Mouse (Mus musculus) C2C12 (cell line): ENCODE results near the gene Inpp5a. TPM values are rescaled to one million over a fixed set of nuclear protein-coding genes. Genes with fewer than 3 reads are reported as not detected.

Experiments used
- H3K27me3 ChIP-seq: one replicate; pipeline ENCODE4 v1.6.1; 2011; ENCODE audit not compliant: control insufficient read depth, insufficient read depth, insufficient read length
- H3K36me3 ChIP-seq: one replicate; pipeline ENCODE4 v1.6.1; 2011; ENCODE audit not compliant: control insufficient read depth, insufficient read depth
- H3K4me3 ChIP-seq: one replicate; pipeline ENCODE4 v1.5.1; 2011; ENCODE audit warnings: mild to moderate bottlenecking, control low read depth; ENCODE audit not compliant: poor library complexity, insufficient read depth, severe bottlenecking
- H3K79me2 ChIP-seq: one replicate; pipeline ENCODE4 v1.6.1; 2011; ENCODE audit not compliant: control insufficient read depth, insufficient read depth
- H3K79me3 ChIP-seq: one replicate; pipeline ENCODE4 v1.6.1; 2011; ENCODE audit warnings: low read depth, control low read depth
- H3ac ChIP-seq: one replicate; pipeline ENCODE3; 2011; ENCODE audit warnings: low read depth; ENCODE audit not compliant: control insufficient read depth, insufficient read length
- CEBPB ChIP-seq: IDR thresholded peaks from one replicate; pipeline ENCODE4 v1.6.1; 2011; ENCODE audit warnings: low read depth, mild to moderate bottlenecking, control low read depth, moderate library complexity
- CTCF ChIP-seq: IDR thresholded peaks from one replicate; pipeline ENCODE4 v1.5.1; 2011; ENCODE audit not compliant: control insufficient read depth, insufficient read depth, insufficient read length
- FOSL1 ChIP-seq: IDR thresholded peaks from one replicate; pipeline ENCODE4 v1.8.0; 2011; ENCODE audit warnings: mild to moderate bottlenecking, low read length; ENCODE audit not compliant: poor library complexity, insufficient read depth, severe bottlenecking
- MAX ChIP-seq: IDR thresholded peaks from one replicate; pipeline ENCODE4 v1.6.1; 2011; ENCODE audit warnings: mild to moderate bottlenecking, control low read depth
- MYOD1 ChIP-seq: IDR thresholded peaks from one replicate; pipeline ENCODE4 v1.6.1; 2011; ENCODE audit warnings: low read depth; ENCODE audit not compliant: control insufficient read depth, insufficient read length
- MYOG ChIP-seq: IDR thresholded peaks from one replicate; pipeline ENCODE4 v1.6.1; 2011; ENCODE audit not compliant: control insufficient read depth, insufficient read length; ENCODE audit errors: extremely low read depth
- USF1 ChIP-seq: IDR thresholded peaks from one replicate; pipeline ENCODE4 v1.6.1; 2011; ENCODE audit warnings: low read depth, mild to moderate bottlenecking, control low read depth, moderate library complexity
- polyA plus RNA-seq: library from polyadenylated mRNA; unstranded; fragments of >200 nt; fragmentation: generic; extraction: Trizol; gene quantifications from one replicate; pipeline ENCODE4 v1.2.1, GENCODE M21; 2012; ENCODE audit warnings: missing spikeins

Gene Inpp5a
- polyA plus RNA-seq, 1 experiment = 22.7 TPM

GRCm38 (mm10) chr7:139390926-139391325, 2.0 kb downstream of the Inpp5a start:
- Histone ChIP-seq H3K27me3 (no peaks in the 10 kb centered on the region), H3K36me3 (no peaks in the 10 kb centered on the region), H3K4me3 (no peak overlapping the region), H3K79me2 (peaks cover 20% of the 10 kb centered on the region), H3K79me3 (peaks cover 3% of the 10 kb centered on the region), H3ac (no peak overlapping the region)
- TF ChIP-seq MAX (no peak), MYOD1 (no peak), CEBPB (no peak), USF1 (no peak), MYOG (no peak), FOSL1 (no peak), CTCF (no peak)

GRCm38 (mm10) chr7:139391691-139392090, 2.8 kb downstream of the Inpp5a start:
- no peaks in the 10 kb centered on the region for H3K27me3 ChIP-seq
- H3K36me3 ChIP-seq = no peaks in the 10 kb centered on the region
- peaks cover 20% of the 10 kb centered on the region for H3K79me2 ChIP-seq
- H3K4me3 ChIP-seq = no peak overlapping the region
- TF ChIP-seq CEBPB = no peak
- TF ChIP-seq USF1 = no peak
- TF ChIP-seq FOSL1 = no peak
- TF ChIP-seq MYOD1 = no peak
- no peak for TF ChIP-seq MYOG
- no peak for TF ChIP-seq CTCF
- TF ChIP-seq MAX = no peak
- H3ac ChIP-seq = no peak overlapping the region
- H3K79me3 ChIP-seq = peaks cover 5% of the 10 kb centered on the region

- Histone ChIP-seq H3K27me3 (no peaks in the 10 kb centered on the region), H3K79me2 (peaks cover 20% of the 10 kb centered on the region), H3K79me3 (peaks cover 5% of the 10 kb centered on the region), H3K4me3 (no peak overlapping the region), H3ac (no peak overlapping the region), H3K36me3 (no peaks in the 10 kb centered on the region)
- TF ChIP-seq CEBPB = no peak
- TF ChIP-seq CTCF = no peak
- no peak for TF ChIP-seq MYOG
- TF ChIP-seq FOSL1 = no peak
- TF ChIP-seq MAX = no peak
- no peak for TF ChIP-seq USF1
- no peak for TF ChIP-seq MYOD1
Observed at GRCm38 (mm10) chr7:139392106-139392505, 3.2 kb downstream of the Inpp5a start.

GRCm38 (mm10) chr7:139392691-139393235, 3.9 kb downstream of the Inpp5a start:
- TF ChIP-seq USF1 (no peak), MYOD1 (no peak), MYOG (no peak), CTCF (no peak), CEBPB (no peak), FOSL1 (no peak), MAX (no peak)
- Histone ChIP-seq H3K79me3 (peaks cover 5% of the 10 kb centered on the region), H3K4me3 (no peak overlapping the region), H3K36me3 (no peaks in the 10 kb centered on the region), H3K27me3 (no peaks in the 10 kb centered on the region), H3ac (no peak overlapping the region), H3K79me2 (peaks cover 20% of the 10 kb centered on the region)

GRCm38 (mm10) chr7:139397521-139397920, 8.6 kb downstream of the Inpp5a start:
- TF ChIP-seq CEBPB = no peak
- no peak for TF ChIP-seq FOSL1
- TF ChIP-seq USF1 = no peak
- TF ChIP-seq MYOD1 = no peak
- TF ChIP-seq MAX = no peak
- no peak for TF ChIP-seq MYOG
- no peak for TF ChIP-seq CTCF
- Histone ChIP-seq H3K79me2 (peaks cover 13% of the 10 kb centered on the region), H3K27me3 (no peaks in the 10 kb centered on the region), H3K4me3 (no peak overlapping the region), H3ac (no peak overlapping the region), H3K79me3 (peaks cover 9% of the 10 kb centered on the region), H3K36me3 (no peaks in the 10 kb centered on the region)

- H3K79me2 ChIP-seq = peaks cover 10% of the 10 kb centered on the region
- no peak for TF ChIP-seq MYOD1
- no peak for TF ChIP-seq CEBPB
- no peak for TF ChIP-seq MAX
- peaks cover 8% of the 10 kb centered on the region for H3K79me3 ChIP-seq
- no peaks in the 10 kb centered on the region for H3K27me3 ChIP-seq
- H3K4me3 ChIP-seq = no peak overlapping the region
- H3K36me3 ChIP-seq = no peaks in the 10 kb centered on the region
- H3ac ChIP-seq = no peak overlapping the region
Observed at GRCm38 (mm10) chr7:139398111-139398510, 9.2 kb downstream of the Inpp5a start.
